Mouse (Mus musculus) kidney, postnatal 4 days (tissue): ENCODE measurements at regions not wholly inside any gene's neighbourhood (a gene's known extent, or its start where the extent isn't known, plus 50 kb on each side); places are given as distances from the start of the nearest gene placed in this dataset.

Source experiments
- DNase-seq, 2 experiments: peaks; one replicate each; pipeline ENCODE4 v3.0.0; 2021; ENCODE audit warnings: mixed read lengths in 2 of 2

DNA sequence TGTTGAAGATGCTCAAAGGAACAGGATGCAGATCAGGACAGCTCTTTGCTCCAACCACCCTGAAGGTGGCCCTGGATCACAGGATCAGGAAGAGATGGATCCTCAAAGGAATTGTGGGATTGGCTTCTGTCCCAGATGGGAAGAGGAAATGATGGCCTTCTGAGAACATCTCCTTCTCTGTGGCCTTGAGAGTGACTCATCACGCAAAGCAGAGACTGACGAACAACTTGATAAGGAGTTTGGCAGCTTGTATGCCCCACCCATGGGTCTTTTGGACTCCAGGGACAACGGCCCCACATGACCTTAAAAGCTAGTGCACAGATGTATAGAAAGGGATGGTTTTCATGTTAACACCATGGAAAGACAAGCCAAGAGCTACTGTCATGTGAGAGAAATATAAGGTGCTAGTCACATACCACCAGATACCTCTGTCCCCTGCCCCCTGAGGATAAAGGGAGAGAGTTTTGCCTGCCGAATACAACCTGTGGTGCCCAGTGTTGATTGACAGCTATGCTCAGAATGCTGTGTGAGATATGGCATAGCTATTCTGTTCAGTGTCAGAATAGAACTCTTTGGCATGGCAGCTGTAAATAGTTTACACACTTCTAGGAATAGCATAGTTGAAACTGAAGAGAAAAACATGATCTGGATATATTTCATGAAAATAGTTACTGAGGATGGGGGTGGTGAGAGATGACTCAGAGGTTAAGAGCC is 109.2 kb upstream of the S1pr3 start:
- DNase-seq, result no peak

- no peak for DNase-seq
Measured at GRCm38 (mm10) chr13:51301476-51301875, 107.0 kb upstream of the S1pr3 start.

GRCm38 (mm10) chr13:51303112-51303511 is 105.3 kb upstream of the S1pr3 start:
- no peak for DNase-seq

- DNase-seq, result no peak
Measured at GRCm38 (mm10) chr13:51304631-51305030, 103.8 kb upstream of the S1pr3 start.

DNA sequence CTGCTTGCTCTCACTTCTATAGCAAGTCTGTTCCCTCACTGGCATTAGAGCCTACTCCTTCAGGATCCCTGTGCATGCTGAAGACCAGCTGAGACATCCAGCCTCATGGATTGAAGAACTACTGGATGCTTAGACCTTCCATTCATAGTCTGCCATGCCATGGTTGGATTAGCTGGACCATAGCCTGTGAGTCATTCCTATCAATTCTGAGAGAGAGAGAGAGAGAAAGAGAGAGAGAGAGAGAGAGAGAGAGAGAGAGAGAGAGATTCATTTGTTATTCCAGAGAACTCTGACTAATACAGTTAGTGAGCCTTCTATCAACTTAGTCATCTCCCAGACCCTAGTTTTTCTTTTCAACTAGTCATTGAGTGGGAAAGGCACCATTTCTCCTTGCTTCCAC is 99.0 kb upstream of the S1pr3 start:
- DNase-seq, result no peak

DNA sequence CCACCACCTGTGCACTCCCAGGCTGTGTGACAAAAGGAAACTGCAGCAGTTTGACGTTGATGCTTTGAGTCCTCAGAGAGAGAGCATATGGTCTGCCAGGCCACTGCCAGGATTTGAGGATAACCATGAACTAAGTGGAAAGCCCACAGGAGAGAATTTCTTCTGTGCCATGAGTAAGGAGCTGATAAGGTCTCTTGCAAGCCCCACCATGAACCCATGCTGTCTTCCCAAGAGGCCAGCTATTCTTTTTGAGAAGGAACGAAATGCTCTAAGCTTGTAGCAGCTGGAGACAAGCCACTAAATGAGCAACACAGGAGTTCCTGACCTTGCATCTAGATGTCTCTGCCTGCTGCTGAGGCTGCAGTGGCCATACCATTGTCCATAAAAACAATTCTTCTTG is 98.4 kb upstream of the S1pr3 start:
- no peak for DNase-seq

GRCm38 (mm10) chr13:51311679-51312255 is 96.7 kb upstream of the S1pr3 start:
- DNase-seq, result peak; percentile 68 to 73

GRCm38 (mm10) chr13:51313129-51313850 is 95.1 kb upstream of the S1pr3 start:
- DNase-seq, result peak; percentile 42 to 62

DNA sequence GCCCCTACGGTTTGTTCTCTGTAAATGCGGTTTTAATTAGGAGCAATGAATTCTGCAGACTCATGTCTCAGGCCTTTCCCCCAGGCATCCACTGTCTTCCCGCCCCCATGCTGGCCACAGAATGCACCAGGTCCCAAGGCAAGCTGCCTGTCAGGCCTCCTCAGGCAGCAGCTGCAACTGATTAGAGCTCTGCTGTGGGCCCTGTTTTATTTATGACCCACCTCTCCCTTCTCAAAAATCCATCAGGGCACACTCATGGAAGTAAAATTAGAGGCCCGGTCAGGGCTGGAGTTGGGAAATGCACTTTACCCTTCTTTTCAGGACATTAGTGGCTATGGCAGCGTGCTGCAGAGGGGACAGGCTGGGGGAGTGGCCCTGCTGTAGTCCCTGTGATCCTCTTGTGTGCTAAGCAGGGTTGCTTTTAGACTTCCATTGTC is 93.9 kb upstream of the S1pr3 start:
- DNase-seq, result peak; percentile 74 to 85

- no peak for DNase-seq
Measured at GRCm38 (mm10) chr13:51315008-51315778, 93.2 kb upstream of the S1pr3 start.

DNA sequence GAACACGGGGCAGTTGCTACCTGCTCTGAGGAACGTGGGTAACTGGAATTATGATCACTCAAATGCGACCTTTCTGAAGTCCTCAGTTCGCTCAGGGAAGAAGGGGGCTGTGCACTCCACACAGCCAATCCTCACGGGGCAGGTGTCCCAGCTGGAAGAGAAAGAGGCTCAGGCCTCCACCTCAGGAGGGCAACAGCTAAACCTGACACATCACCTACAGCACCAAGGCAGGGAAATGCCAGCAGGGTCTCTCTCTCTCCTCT is 92.7 kb upstream of the S1pr3 start:
- no peak for DNase-seq

GRCm38 (mm10) chr13:51323058-51323715 is 85.3 kb upstream of the S1pr3 start:
- no peak for DNase-seq

DNA sequence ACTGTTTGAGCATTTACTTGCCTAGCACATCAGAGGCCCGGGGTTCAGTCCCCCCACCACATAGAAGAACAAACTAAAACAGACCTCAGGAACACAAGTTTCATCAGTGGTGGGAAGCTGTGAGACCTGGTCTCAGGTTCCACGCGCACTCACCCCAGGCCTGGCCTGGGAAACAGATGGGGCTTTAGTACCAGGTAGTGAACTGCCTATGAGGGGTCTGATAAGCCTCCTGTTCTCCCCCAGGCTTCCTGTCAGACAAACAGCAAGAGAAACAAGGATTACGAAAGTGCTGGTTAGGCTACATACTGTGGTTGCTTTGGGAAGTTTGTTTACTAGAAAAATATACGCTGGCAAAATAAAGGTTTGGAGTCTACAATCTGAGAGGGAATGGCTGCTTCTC is 83.7 kb upstream of the S1pr3 start:
- no peak for DNase-seq

- DNase-seq, result no peak
Measured at GRCm38 (mm10) chr13:51325298-51325697, 83.1 kb upstream of the S1pr3 start.

DNA sequence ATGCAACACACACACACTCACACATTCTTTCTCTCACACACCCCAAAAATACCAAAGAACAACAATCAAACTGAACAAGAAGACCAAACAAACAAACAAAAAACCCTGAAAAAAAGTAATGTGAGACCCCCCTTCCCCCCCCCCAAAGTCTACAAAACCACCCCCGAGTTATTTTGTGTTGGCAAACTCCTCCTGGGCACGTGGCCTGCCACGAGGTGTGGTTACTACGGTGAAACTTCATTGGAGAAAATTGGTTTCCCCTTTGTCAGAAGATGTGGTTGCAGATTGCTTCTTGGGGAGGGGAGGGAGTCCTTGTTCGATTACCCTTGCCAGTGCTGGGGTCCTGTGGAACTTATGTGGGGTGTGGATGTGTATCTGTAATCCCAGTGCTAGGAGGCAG is 82.3 kb upstream of the S1pr3 start:
- no peak for DNase-seq

DNA sequence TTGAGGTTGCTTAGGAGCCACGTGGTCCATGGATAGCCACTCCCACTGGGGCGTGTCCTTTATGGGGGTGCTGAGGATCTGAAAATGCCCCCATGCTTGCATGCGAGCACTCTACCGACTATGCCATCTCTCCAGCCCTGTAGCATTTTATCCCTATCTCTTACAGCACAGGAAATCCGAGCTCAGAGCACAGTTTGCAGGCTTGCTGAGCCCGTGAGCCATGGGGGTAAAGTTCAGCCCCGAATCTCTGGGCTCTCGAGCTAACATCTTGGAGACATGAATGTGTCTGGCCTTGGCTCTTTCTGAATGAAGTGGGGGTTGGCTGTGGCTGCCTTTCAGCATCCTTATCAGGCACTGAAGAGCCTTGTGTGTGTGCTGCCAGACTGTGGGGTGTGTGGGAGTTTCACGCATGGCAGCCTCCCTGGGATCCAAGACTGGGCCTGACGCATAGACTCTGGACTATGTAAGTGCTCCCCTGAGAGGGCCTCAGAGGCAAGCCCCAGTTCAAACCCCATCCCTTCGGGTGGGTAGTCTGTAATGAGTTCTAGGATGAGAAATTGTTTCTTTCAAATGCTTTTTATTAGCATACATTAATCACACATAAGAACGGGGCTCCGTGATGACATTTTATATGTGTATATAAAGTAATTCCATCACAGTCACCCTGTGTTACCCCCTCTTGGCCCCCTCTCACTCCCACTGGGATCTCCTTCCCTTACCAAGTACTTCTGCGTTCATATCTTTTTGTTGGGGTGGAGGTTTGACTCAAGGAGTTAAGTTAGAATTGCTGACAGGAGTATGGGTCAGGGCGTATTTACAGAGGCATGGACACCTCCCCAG is 80.1 kb upstream of the S1pr3 start:
- DNase-seq, result peak; percentile 69 to 78

DNA sequence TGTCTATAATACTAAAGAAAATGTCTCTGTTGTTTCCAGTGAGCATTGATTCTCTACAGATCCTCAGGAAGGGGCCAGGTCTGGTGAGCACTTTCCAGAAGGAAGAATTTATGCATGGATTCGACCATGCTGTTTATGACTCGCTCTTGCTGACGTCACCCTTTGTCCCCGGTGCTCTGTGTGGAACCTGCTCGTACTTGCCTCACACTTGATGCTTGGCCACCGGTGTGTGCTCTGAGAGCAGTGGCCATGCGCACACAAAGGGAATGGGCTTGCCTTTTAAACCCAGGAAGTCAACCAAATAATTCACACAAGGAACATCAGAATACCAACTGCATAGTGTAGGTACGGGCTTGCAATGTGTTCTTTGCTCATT is 79.5 kb upstream of the S1pr3 start:
- peak in 1 of 2 experiments; percentile 24 for DNase-seq

- no peak for DNase-seq
Measured at GRCm38 (mm10) chr13:51329717-51330116, 78.7 kb upstream of the S1pr3 start.

DNA sequence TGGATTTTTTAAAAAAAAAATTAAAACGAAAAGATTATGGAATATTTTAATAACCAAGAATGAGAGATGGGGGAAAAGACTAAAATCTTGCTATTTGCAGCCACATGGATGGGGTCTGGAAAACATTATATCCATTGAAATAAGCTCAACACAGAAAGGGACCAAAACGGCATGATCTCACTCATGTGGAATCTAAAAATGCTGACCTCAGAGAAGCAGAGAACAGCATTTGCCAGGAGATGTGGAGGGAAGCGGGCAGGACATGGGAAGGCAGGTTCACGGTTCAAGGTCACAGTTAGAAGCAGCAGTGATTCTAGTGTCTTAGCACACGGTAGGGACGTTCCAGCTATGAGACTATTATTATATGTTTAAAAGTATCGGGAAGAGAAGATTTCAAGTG is 76.2 kb upstream of the S1pr3 start:
- DNase-seq, result no peak

DNA sequence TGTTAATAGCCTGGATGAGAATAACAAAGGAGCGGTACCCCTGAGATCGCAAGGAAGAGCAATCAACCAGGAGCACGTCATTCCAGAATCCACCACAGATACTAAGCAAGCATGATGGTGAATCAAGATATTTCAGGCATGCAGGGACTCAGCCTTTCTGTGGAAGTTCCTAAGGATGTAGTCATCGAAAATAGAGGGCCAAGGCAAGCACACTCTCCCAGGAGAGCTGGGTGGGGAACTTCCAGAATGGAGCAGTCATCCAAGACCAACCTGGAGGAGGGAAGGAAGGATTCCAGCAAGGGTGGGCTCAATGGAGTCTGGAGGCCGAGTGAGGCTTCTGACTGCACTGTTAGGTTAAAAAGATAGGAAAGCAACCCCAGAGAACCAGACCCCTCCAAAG is 75.0 kb upstream of the S1pr3 start:
- DNase-seq, result no peak

DNA sequence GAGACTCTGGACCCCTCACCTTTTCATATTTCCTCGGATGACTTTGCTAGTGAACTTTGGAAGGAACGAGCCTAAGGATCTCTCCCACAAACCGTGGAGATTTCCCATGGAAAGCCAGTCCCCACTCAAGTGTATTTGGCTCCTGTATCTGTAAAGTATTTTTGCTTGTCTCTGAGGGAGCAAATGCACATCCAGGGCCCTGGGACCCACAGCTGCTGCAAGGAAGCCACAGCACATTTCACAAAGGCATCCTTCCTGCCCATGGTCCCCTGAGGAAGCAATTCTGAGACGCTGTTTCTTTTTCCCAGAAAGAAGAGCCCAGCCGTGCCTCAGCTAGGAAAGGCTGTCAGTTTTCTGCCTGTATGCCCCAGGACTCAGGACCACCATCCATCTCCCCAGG is 71.7 kb upstream of the S1pr3 start:
- DNase-seq, result no peak

DNA sequence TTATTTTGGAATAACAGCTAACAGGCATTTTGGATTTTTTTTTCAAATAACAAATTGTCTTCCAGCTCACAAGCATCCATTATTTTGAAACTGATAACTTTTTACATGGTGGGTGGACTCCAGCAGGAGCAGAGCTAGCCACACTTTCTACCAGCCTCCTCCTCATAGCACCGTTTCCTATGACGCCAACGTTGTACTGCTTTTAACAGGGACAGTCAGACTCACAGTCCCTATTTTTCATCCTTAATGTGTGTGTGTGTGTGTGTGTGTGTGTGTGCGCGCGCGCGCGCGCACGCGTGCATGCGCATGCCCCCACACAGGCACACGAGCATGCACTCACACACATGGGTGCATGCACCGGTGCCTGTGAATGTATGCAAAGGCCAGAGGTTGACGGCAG is 70.5 kb upstream of the S1pr3 start:
- no peak for DNase-seq
